Mouse (Mus musculus) embryonic facial prominence, embryonic 15.5 days (tissue): Measurements from ENCODE around the gene Fbn1. TPM values are rescaled to one million over a fixed set of nuclear protein-coding genes. Genes with fewer than 3 reads are reported as not detected.

Experiments used
- ATAC-seq: fragments of 200-750 bp; cut with Nextera tagmentation; 2 replicates; pipeline ENCODE4 v1.8.0; 2017; ENCODE audit warnings: low read depth, moderate TSS enrichment; ENCODE audit not compliant: insufficient number of reproducible peaks, low FRiP score, low TSS enrichment
- H3K27ac ChIP-seq: fragments of 300-500 bp; sonication (generic); replicated peaks from 2 replicates; pipeline ENCODE4 v1.5.1; 2015; ENCODE audit warnings: mild to moderate bottlenecking, inconsistent platforms
- H3K27me3 ChIP-seq: fragments of 300-500 bp; sonication (generic); 2 replicates; pipeline ENCODE4 v1.6.1; 2015; ENCODE audit warnings: inconsistent platforms
- H3K36me3 ChIP-seq: fragments of 300-500 bp; sonication (generic); 2 replicates; pipeline ENCODE4 v1.6.1; 2015; ENCODE audit warnings: mild to moderate bottlenecking, inconsistent platforms
- H3K4me1 ChIP-seq: fragments of 300-500 bp; sonication (generic); 2 replicates; pipeline ENCODE4 v1.6.1; 2015; ENCODE audit warnings: inconsistent platforms
- H3K4me2 ChIP-seq: fragments of 300-500 bp; sonication (generic); replicated peaks from 2 replicates; pipeline ENCODE4 v1.6.1; 2015; ENCODE audit warnings: mild to moderate bottlenecking, inconsistent platforms
- H3K4me3 ChIP-seq: fragments of 300-500 bp; sonication (generic); replicated peaks from 2 replicates; pipeline ENCODE4 v1.5.1; 2015; ENCODE audit warnings: mild to moderate bottlenecking, inconsistent platforms
- H3K9ac ChIP-seq: fragments of 300-500 bp; sonication (generic); 2 replicates; pipeline ENCODE4 v1.6.1; 2015; ENCODE audit warnings: inconsistent platforms
- H3K9me3 ChIP-seq: fragments of 300-500 bp; sonication (generic); replicated peaks from 2 replicates; pipeline ENCODE4 v1.6.1; 2016; ENCODE audit warnings: inconsistent platforms
- WGBS: fragments of 180-500 bp; shearing (Covaris S2); methylation state at CpG from one replicate; pipeline ENCODE4 v1.1.7; 2015; 5-methylcytosine and 5-hydroxymethylcytosine counted together
- polyA plus RNA-seq: library from polyadenylated mRNA; unstranded; fragments of >200 nt; fragmentation: Nextera tagmentation; extraction: Ambion mirVana; gene quantifications from 2 replicates; pipeline ENCODE4 v1.2.1, GENCODE M21; 2015

Fbn1 gene
- polyA plus RNA-seq, 1 experiment from 2014 or later, result 24.5 TPM

- Histone ChIP-seq H3K27me3 (no peaks in the 10 kb centered on the region), H3K27ac (no peak overlapping the region), H3K4me3 (no peak overlapping the region), H3K9me3 (no peaks in the 10 kb centered on the region), H3K9ac (no peak overlapping the region), H3K4me1 (no peaks in the 10 kb centered on the region), H3K4me2 (no peak overlapping the region), H3K36me3 (no peaks in the 10 kb centered on the region)
- ATAC-seq, result no peak
- WGBS, result 57% methylated on average over 12 of the region's 12 CpGs
Measured at GRCm38 (mm10) chr2:125515291-125516057, 7.7 kb upstream of the Fbn1 start.

GRCm38 (mm10) chr2:125514391-125514790 lies 6.6 kb upstream of the Fbn1 start:
- H3K9ac ChIP-seq, result no peak overlapping the region
- H3K27me3 ChIP-seq, result no peaks in the 10 kb centered on the region
- H3K4me3 ChIP-seq, result no peak overlapping the region
- ATAC-seq, result no peak
- 41% methylated on average over 3 of the region's 3 CpGs for WGBS
- no peak overlapping the region for H3K4me2 ChIP-seq
- H3K27ac ChIP-seq, result no peak overlapping the region
- no peaks in the 10 kb centered on the region for H3K9me3 ChIP-seq
- no peaks in the 10 kb centered on the region for H3K36me3 ChIP-seq
- H3K4me1 ChIP-seq, result no peaks in the 10 kb centered on the region

GRCm38 (mm10) chr2:125512544-125512943 lies 4.8 kb upstream of the Fbn1 start:
- Histone ChIP-seq H3K27me3 (no peaks in the 10 kb centered on the region), H3K4me2 (no peak overlapping the region), H3K36me3 (no peaks in the 10 kb centered on the region), H3K9me3 (no peaks in the 10 kb centered on the region), H3K27ac (no peak overlapping the region), H3K4me3 (no peak overlapping the region), H3K4me1 (no peaks in the 10 kb centered on the region), H3K9ac (no peak overlapping the region)
- WGBS, result 71% methylated on average over 4 of the region's 4 CpGs
- ATAC-seq, result no peak

GRCm38 (mm10) chr2:125511898-125512297 lies 4.1 kb upstream of the Fbn1 start:
- no peak for ATAC-seq
- 85% methylated on average over 4 of the region's 4 CpGs for WGBS
- H3K4me2 ChIP-seq, result no peak overlapping the region

GRCm38 (mm10) chr2:125510752-125511151 lies 3.0 kb upstream of the Fbn1 start:
- no peak overlapping the region for H3K4me3 ChIP-seq
- no peak overlapping the region for H3K9ac ChIP-seq
- no peaks in the 10 kb centered on the region for H3K36me3 ChIP-seq
- 24% methylated on average over 2 of the region's 2 CpGs for WGBS
- no peaks in the 10 kb centered on the region for H3K9me3 ChIP-seq
- H3K4me2 ChIP-seq, result no peak overlapping the region
- H3K4me1 ChIP-seq, result peaks cover 8% of the 10 kb centered on the region; the same call in 1 of the 2 replicates
- H3K27me3 ChIP-seq, result no peaks in the 10 kb centered on the region
- H3K27ac ChIP-seq, result no peak overlapping the region
- ATAC-seq, result no peak

More at GRCm38 (mm10) chr2:125511898-125512297, 4.1 kb upstream of the Fbn1 start:
- Histone ChIP-seq H3K9ac (no peak overlapping the region), H3K27me3 (no peaks in the 10 kb centered on the region), H3K4me1 (peaks cover 3% of the 10 kb centered on the region; the same call in 1 of the 2 replicates), H3K36me3 (no peaks in the 10 kb centered on the region), H3K9me3 (no peaks in the 10 kb centered on the region), H3K27ac (no peak overlapping the region), H3K4me3 (no peak overlapping the region)

GRCm38 (mm10) chr2:125508381-125508780 lies 588 bp upstream of the Fbn1 start:
- no peak for ATAC-seq
- Histone ChIP-seq H3K27ac (no peak overlapping the region), H3K36me3 (no peaks in the 10 kb centered on the region), H3K4me2 (no peak overlapping the region), H3K4me1 (peaks cover 15% of the 10 kb centered on the region; the same call in 1 of the 2 replicates), H3K9me3 (no peaks in the 10 kb centered on the region), H3K9ac (no peak overlapping the region), H3K27me3 (no peaks in the 10 kb centered on the region), H3K4me3 (no peak overlapping the region)
- 93% methylated on average over 5 of the region's 5 CpGs for WGBS

GRCm38 (mm10) chr2:125506316-125507054 lies 1.3 kb downstream of the Fbn1 start:
- peaks cover under 1% of the 10 kb centered on the region; the same call in 1 of the 2 replicates for H3K36me3 ChIP-seq
- H3K4me1 ChIP-seq, result peaks cover 15% of the 10 kb centered on the region; the same call in 1 of the 2 replicates
- peak overlapping the region; percentile 78 for H3K9ac ChIP-seq
- WGBS, result under 1% methylated on average over 32 of the region's 37 CpGs
- H3K27ac ChIP-seq, result peak overlapping the region; percentile 95
- no peaks in the 10 kb centered on the region for H3K27me3 ChIP-seq
- H3K4me3 ChIP-seq, result peak overlapping the region; percentile 80
- no peaks in the 10 kb centered on the region for H3K9me3 ChIP-seq
- ATAC-seq, result peak; percentile 88
- H3K4me2 ChIP-seq, result peak overlapping the region; percentile 88

GRCm38 (mm10) chr2:125505746-125506315 lies 2.0 kb downstream of the Fbn1 start:
- H3K27me3 ChIP-seq, result no peaks in the 10 kb centered on the region
- H3K4me3 ChIP-seq, result peak overlapping the region; percentile 80
- WGBS, result under 1% methylated on average over 48 of the region's 48 CpGs
- peak; percentile 85 for ATAC-seq
- peak overlapping the region; percentile 88 for H3K4me2 ChIP-seq
- H3K9me3 ChIP-seq, result no peaks in the 10 kb centered on the region
- peaks cover 2% of the 10 kb centered on the region; the same call in 1 of the 2 replicates for H3K36me3 ChIP-seq
- peak overlapping the region; percentile 78 for H3K9ac ChIP-seq
- H3K27ac ChIP-seq, result peak overlapping the region; percentile 95
- peaks cover 15% of the 10 kb centered on the region; the same call in 1 of the 2 replicates for H3K4me1 ChIP-seq

GRCm38 (mm10) chr2:125505006-125505745 lies 2.6 kb downstream of the Fbn1 start, which contains the start of gene Gm9913:
Gm9913 (plus strand) TSS chr2:125505089.
- peak within 1 kb of the TSS; percentile 88 for H3K4me2 ChIP-seq
- H3K36me3 ChIP-seq, result peaks cover 2% of the 10 kb centered on the region; the same call in 1 of the 2 replicates
- peak within 1 kb of the TSS; percentile 80 for H3K4me3 ChIP-seq
- no peaks in the 10 kb centered on the region for H3K27me3 ChIP-seq
- ATAC-seq, result peak; percentile 34
- peak within 1 kb of the TSS; percentile 78 for H3K9ac ChIP-seq
- H3K9me3 ChIP-seq, result no peaks in the 10 kb centered on the region
- 1% methylated on average over 45 of the region's 45 CpGs for WGBS
- peaks cover 15% of the 10 kb centered on the region; the same call in 1 of the 2 replicates for H3K4me1 ChIP-seq
- H3K27ac ChIP-seq, result peak within 1 kb of the TSS; percentile 95

GRCm38 (mm10) chr2:125501526-125501925 lies 6.3 kb downstream of the Fbn1 start:
- H3K4me3 ChIP-seq, result no peak overlapping the region
- no peaks in the 10 kb centered on the region for H3K27me3 ChIP-seq
- no peaks in the 10 kb centered on the region for H3K9me3 ChIP-seq
- ATAC-seq, result no peak
- peaks cover 2% of the 10 kb centered on the region for H3K36me3 ChIP-seq
- peaks cover 8% of the 10 kb centered on the region; the same call in 1 of the 2 replicates for H3K4me1 ChIP-seq
- no peak overlapping the region for H3K9ac ChIP-seq
- H3K4me2 ChIP-seq, result no peak overlapping the region
- no peak overlapping the region for H3K27ac ChIP-seq
